Mouse (Mus musculus): Measurements from ENCODE around the gene Mpnd. TPM values are rescaled to one million over a fixed set of nuclear protein-coding genes. Genes with fewer than 3 reads are reported as not detected.

The Mpnd gene
- polyA plus RNA-seq, 1 experiment, result 424 TPM

- no peak overlapping the region for H3K4me3 ChIP-seq (ENCODE audit: low read depth, low read length)
- H3K4me1 ChIP-seq (ENCODE audit: control insufficient read depth, insufficient read depth, insufficient read length, low read length), result peaks cover 10% of the 10 kb centered on the region
- TF ChIP-seq CTCF (IDR thresholded peaks at IDR 0.05; ENCODE audit: extremely low read depth, insufficient read length, insufficient replicate concordance, low read depth, low read length) (no peak), POLR2A (IDR thresholded peaks at IDR 0.05; ENCODE audit: low read depth, low read length) (no peak)
- WGBS, result 75% methylated on average over 1 of the region's 1 CpGs
- H3K27ac ChIP-seq (ENCODE audit: insufficient read depth, low read depth, low read length), result no peak overlapping the region
- H3K36me3 ChIP-seq (ENCODE audit: control insufficient read depth, insufficient read depth, low read length), result peaks cover 3% of the 10 kb centered on the region; the same call in 1 of the 2 replicates
- no peaks in the 10 kb centered on the region for H3K27me3 ChIP-seq (ENCODE audit: control insufficient read depth, insufficient read depth, low read length)
Observed at GRCm38 (mm10) chr17:56026303-56026702, 20.8 kb downstream of the Mpnd start.

DNA sequence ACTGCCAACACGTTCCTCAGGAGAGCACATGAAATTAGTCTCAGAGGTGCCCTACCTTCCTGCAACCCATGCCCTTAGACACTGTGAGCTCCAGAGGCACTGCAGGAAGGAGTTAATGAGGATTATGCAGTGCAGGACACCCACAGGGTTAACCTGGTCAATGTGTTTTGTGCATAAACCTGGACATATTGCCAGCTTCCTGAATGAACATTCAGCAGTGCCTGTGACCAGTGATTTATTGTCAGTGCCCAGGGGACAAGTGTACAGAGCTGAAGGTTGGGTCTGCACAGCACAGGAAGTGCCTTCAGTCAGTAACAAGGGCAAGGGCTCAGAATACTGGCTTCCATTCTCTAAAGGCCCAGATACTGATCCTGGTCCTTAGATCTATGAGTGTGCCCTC, 21.4 kb downstream of the Mpnd start:
- WGBS, result 59% methylated on average over 1 of the region's 1 CpGs
- TF ChIP-seq POLR2A (IDR thresholded peaks at IDR 0.05; ENCODE audit: low read depth, low read length) (no peak), CTCF (IDR thresholded peaks at IDR 0.05; ENCODE audit: extremely low read depth, insufficient read length, insufficient replicate concordance, low read depth, low read length) (no peak)
- H3K27me3 ChIP-seq (ENCODE audit: control insufficient read depth, insufficient read depth, low read length), result no peaks in the 10 kb centered on the region
- H3K27ac ChIP-seq (ENCODE audit: insufficient read depth, low read depth, low read length), result no peak overlapping the region
- H3K4me3 ChIP-seq (ENCODE audit: low read depth, low read length), result no peak overlapping the region
- H3K4me1 ChIP-seq (ENCODE audit: control insufficient read depth, insufficient read depth, insufficient read length, low read length), result peaks cover 12% of the 10 kb centered on the region
- H3K36me3 ChIP-seq (ENCODE audit: control insufficient read depth, insufficient read depth, low read length), result peaks cover 3% of the 10 kb centered on the region; the same call in 1 of the 2 replicates

- H3K4me1 ChIP-seq (ENCODE audit: control insufficient read depth, insufficient read depth, insufficient read length, low read length), result peaks cover 18% of the 10 kb centered on the region
- H3K27ac ChIP-seq (ENCODE audit: insufficient read depth, low read depth, low read length), result no peak overlapping the region
- 87% methylated on average over 5 of the region's 5 CpGs for WGBS
- H3K36me3 ChIP-seq (ENCODE audit: control insufficient read depth, insufficient read depth, low read length), result peaks cover 3% of the 10 kb centered on the region; the same call in 1 of the 2 replicates
- no peaks in the 10 kb centered on the region for H3K27me3 ChIP-seq (ENCODE audit: control insufficient read depth, insufficient read depth, low read length)
- no peak overlapping the region for H3K4me3 ChIP-seq (ENCODE audit: low read depth, low read length)
- TF ChIP-seq CTCF (IDR thresholded peaks at IDR 0.05; ENCODE audit: extremely low read depth, insufficient read length, insufficient replicate concordance, low read depth, low read length) (no peak), POLR2A (IDR thresholded peaks at IDR 0.05; ENCODE audit: low read depth, low read length) (no peak)
Observed at GRCm38 (mm10) chr17:56027801-56028441, 22.4 kb downstream of the Mpnd start.

DNA sequence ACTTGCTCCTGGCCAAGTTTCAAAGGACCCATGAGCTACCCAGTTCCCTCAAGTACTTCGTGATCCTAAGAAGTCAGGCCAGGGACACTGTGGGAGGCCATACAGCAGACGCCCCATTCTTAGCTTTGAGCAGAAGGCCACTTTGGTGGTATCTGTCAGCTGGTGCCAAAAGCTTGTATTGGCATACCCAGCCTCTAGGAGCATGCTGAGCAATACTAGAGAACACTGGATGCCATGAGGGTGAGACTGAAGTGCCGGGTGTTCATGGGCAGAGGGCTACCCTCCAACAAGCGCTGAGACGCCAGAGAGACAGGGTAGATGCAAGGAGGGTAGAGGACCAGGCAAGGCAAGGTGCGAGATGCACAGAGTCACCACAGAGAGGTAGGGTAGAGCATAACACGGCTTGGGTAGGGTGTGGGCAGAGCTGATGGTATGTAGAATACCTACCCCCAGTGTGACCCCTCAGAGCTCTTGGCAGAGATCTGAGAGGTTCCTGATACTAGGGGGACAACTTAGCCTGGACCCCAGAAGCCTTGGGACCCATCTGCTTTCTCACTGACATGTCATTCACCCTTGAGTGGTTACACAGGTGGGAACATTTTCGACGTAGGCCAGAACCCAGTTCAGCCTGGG, 24.8 kb downstream of the Mpnd start:
- Histone ChIP-seq H3K4me3 (ENCODE audit: low read depth, low read length) (no peak overlapping the region), H3K27ac (ENCODE audit: insufficient read depth, low read depth, low read length) (no peak overlapping the region), H3K36me3 (ENCODE audit: control insufficient read depth, insufficient read depth, low read length) (peaks cover 13% of the 10 kb centered on the region), H3K27me3 (ENCODE audit: control insufficient read depth, insufficient read depth, low read length) (no peaks in the 10 kb centered on the region), H3K4me1 (ENCODE audit: control insufficient read depth, insufficient read depth, insufficient read length, low read length) (peaks cover 25% of the 10 kb centered on the region)
- WGBS, result 89% methylated on average over 9 of the region's 9 CpGs
- TF ChIP-seq CTCF (IDR thresholded peaks at IDR 0.05; ENCODE audit: extremely low read depth, insufficient read length, insufficient replicate concordance, low read depth, low read length) (no peak), POLR2A (IDR thresholded peaks at IDR 0.05; ENCODE audit: low read depth, low read length) (no peak)

GRCm38 (mm10) chr17:56030919-56031318, 25.4 kb downstream of the Mpnd start:
- H3K27ac ChIP-seq (ENCODE audit: insufficient read depth, low read depth, low read length), result no peak overlapping the region
- H3K4me1 ChIP-seq (ENCODE audit: control insufficient read depth, insufficient read depth, insufficient read length, low read length), result peaks cover 25% of the 10 kb centered on the region
- TF ChIP-seq CTCF (IDR thresholded peaks at IDR 0.05; ENCODE audit: extremely low read depth, insufficient read length, insufficient replicate concordance, low read depth, low read length) (no peak), POLR2A (IDR thresholded peaks at IDR 0.05; ENCODE audit: low read depth, low read length) (no peak)
- WGBS, result 54% methylated on average over 5 of the region's 5 CpGs
- no peak overlapping the region for H3K4me3 ChIP-seq (ENCODE audit: low read depth, low read length)
- H3K36me3 ChIP-seq (ENCODE audit: control insufficient read depth, insufficient read depth, low read length), result peaks cover 13% of the 10 kb centered on the region
- no peaks in the 10 kb centered on the region for H3K27me3 ChIP-seq (ENCODE audit: control insufficient read depth, insufficient read depth, low read length)

- TF ChIP-seq POLR2A (IDR thresholded peaks at IDR 0.05; ENCODE audit: low read depth, low read length) (no peak), CTCF (IDR thresholded peaks at IDR 0.05; ENCODE audit: extremely low read depth, insufficient read length, insufficient replicate concordance, low read depth, low read length) (no peak)
- Histone ChIP-seq H3K27ac (ENCODE audit: insufficient read depth, low read depth, low read length) (no peak overlapping the region), H3K4me1 (ENCODE audit: control insufficient read depth, insufficient read depth, insufficient read length, low read length) (peaks cover 25% of the 10 kb centered on the region)
Observed at GRCm38 (mm10) chr17:56031431-56031830, 25.9 kb downstream of the Mpnd start.

GRCm38 (mm10) chr17:56032127-56032733, 26.7 kb downstream of the Mpnd start:
- peak overlapping the region; percentile 81 for H3K27ac ChIP-seq (ENCODE audit: insufficient read depth, low read depth, low read length)
- WGBS, result 37% methylated on average over 6 of the region's 6 CpGs
- H3K4me1 ChIP-seq (ENCODE audit: control insufficient read depth, insufficient read depth, insufficient read length, low read length), result peaks cover 27% of the 10 kb centered on the region

More at GRCm38 (mm10) chr17:56031431-56031830, 25.9 kb downstream of the Mpnd start:
- Histone ChIP-seq H3K36me3 (ENCODE audit: control insufficient read depth, insufficient read depth, low read length) (peaks cover 13% of the 10 kb centered on the region), H3K4me3 (ENCODE audit: low read depth, low read length) (no peak overlapping the region), H3K27me3 (ENCODE audit: control insufficient read depth, insufficient read depth, low read length) (no peaks in the 10 kb centered on the region)
- WGBS, result 82% methylated on average over 7 of the region's 7 CpGs

More at GRCm38 (mm10) chr17:56032127-56032733, 26.7 kb downstream of the Mpnd start:
- H3K27me3 ChIP-seq (ENCODE audit: control insufficient read depth, insufficient read depth, low read length), result no peaks in the 10 kb centered on the region
- no peak for TF ChIP-seq CTCF (IDR thresholded peaks at IDR 0.05; ENCODE audit: extremely low read depth, insufficient read length, insufficient replicate concordance, low read depth, low read length)
- no peak for TF ChIP-seq POLR2A (IDR thresholded peaks at IDR 0.05; ENCODE audit: low read depth, low read length)
- peaks cover 13% of the 10 kb centered on the region for H3K36me3 ChIP-seq (ENCODE audit: control insufficient read depth, insufficient read depth, low read length)
- 0 out of 2 replicates have a peak overlapping the region, but pooled peaks have one; percentile 23 for H3K4me3 ChIP-seq (ENCODE audit: low read depth, low read length)
